Mouse (Mus musculus): ENCODE measurements at regions not wholly inside any gene's neighbourhood (a gene's known extent, or its start where the extent isn't known, plus 50 kb on each side); places are given as distances from the start of the nearest gene placed in this dataset.

DNA sequence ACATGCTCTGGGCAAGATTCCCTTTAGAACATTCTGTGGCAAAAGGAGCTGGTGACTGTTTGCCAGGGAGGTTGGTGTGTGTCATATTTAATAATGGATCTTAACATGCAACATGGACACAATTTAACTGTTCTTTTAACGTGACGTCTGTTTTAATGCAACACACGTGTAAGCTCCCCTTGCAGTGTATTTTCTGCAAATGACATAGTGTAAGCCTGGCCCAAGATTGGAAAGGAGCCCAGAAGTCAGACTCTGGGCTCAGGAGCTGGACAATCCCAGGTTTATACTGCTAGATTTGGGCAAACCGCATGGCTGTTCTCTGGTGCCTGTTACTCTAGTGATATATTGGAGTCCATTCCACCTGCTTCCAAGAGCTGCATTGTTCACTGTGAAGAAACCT, 106.1 kb upstream of the Frmd6 start:
- no peak for DNase-seq

DNA sequence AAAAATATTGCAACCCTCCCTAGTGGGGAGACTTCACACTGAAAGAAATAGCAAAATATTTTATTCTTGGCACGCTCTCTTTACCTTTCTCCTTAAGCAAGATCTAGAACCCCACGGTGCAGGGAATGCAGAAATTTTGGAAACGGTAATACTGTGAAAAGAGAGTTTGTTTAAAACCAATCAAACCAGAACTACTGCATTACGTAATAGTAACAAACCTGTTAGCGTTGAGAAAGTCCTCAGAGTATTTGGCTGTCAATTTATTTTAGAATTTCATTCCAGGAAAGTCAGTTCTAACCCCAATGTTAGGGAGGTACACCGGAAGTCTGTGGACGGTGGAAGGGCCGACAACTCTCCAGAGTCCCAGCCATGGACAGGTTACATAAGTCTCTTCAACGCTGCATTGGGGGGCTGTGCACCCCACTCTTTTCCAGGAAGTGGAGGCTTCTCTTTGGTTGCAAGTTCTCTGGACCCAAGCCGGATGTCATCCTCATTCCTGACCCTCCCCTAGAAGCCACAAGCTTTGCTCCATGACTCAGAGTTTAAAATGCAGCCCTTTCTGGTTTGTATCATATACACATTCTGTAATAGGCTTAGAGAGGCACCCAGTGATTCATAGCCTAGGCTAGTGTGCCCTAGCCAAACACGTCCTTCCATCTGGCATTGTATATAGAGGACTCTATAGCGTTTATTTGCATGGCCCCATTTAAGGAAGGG, 105.0 kb upstream of the Frmd6 start:
- peak; percentile 17 for DNase-seq

DNA sequence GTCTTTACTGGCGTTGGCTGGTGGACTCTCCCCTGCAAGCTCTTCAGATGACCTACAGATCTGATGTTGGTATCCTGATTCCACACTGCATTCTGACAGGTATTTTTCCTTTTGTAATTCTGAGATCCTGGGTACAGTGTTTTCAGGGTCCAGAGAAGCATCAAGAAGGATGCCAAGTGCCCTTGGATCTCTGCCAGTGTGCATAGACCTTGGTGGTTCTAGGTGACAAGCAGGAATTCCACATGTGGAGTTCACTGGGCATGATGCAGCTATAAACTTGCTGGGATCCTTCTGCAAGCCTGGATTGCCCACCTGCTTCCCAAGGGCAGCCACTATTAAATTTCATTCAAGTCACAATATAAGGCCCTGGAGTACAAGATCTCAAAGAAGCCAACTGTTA, 100.0 kb upstream of the Frmd6 start:
- no peak for DNase-seq

DNA sequence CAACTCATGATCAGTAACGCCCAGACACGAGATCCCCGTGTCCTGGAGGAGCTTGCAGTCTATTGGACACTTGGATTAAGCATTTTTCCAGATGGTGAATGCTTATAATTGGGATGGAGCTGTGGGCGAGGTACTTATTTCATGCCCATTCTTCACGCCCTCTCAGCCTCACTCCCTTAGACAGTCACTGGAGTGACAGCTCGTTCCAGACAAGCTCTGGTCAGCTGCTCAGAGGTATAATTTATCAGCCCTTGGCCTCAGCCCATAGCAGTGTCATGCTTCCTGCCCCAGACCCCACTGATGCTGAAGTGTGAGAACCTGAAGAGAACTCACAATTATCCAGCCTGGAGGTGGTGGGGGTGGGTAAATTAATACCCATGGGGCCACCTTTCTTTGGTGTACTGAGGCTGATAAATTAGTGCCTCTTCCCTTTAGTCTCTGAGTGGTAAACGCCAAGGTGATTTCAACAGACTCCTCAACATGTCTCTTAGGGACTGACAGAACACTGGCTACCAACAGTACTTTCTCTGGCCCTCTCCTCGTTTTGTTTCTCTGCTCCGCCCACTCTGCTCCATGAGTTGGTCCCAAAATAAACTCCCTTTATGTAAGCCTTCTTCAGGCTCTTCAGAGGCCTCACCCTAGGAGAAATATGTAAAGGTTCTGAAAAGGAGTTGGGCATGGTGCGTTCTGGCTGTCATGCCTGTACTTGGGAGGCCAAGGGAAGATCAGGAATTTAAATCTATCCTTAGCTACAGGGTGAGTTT, 97.6 kb upstream of the Frmd6 start:
- no peak for DNase-seq

DNA sequence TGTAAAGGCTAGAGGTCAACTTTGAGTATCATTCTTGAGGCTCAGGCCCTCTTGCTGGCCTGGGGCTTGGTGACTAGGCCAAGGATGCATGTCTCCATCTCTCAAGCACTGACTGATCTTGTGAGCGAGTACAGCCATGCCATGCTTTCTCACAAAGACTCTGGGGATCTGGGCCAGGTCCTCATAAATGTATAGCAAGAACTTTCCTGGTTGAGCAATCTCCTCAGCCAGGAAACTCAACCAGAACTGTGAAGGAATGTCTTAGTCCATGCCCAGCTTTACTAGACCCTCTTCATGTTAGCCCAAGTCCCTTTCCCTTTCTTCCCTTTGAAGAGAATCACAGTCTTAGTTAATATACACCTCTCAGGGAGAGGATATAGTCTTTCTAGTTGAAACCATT, 96.9 kb upstream of the Frmd6 start:
- no peak for DNase-seq

DNA sequence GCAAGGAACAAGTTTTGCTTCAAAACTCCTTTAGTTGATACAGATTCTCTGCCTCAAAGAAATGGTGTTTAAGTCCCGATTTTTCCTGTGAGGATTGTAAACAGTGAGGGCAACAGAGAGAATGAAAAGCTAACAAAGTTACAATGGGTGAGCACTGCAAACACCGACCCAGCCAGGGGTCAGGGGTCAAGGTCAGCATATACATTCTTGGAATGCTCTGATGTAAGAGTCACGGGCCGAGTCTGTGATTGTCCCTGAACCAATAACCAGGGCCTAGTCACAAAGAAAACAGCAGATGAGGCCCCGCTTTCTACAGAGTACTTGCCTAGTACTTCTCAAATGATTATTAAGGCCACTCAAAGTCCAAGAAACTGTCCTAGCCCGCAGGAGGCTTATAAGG, 95.4 kb upstream of the Frmd6 start:
- peak; percentile 22 for DNase-seq

DNA sequence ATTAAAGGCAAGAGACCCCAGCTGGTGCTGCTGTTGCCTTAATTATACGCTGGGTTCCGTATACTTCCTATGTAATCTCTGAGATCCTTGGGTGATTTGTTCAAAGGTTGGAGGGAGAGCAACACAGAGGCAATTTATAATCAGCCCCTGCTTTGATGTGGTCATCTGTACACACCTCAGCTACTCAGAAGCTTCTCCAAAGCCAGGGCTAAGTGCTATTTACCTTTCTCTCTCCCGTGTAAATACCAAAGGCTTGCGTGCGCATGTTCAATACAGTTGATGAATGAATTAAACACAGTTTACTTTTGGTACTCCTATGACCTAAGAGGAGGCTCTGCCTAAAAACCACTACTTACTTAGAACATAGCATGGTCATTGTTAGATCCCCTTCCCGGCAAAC, 93.8 kb upstream of the Frmd6 start:
- DNase-seq: no peak

DNA sequence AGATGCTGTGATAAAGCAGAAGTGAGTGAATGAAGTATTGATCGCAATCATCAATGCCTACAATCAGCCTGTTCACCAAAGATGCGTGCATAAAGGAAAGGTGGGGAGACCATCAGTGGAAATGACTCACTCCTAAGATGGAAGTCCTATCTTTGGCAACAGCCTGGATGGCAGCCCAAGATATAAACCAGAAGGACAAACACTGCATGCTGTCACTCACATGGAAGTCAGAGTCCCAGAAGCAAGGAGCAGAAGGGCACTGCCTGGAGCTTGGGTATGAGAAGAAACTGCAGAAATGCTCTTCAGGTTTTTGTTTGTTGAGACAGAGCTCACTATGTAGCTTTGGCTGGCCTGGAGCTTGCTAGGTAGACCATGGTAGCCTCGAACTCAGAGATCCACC, 92.7 kb upstream of the Frmd6 start:
- no peak for DNase-seq

DNA sequence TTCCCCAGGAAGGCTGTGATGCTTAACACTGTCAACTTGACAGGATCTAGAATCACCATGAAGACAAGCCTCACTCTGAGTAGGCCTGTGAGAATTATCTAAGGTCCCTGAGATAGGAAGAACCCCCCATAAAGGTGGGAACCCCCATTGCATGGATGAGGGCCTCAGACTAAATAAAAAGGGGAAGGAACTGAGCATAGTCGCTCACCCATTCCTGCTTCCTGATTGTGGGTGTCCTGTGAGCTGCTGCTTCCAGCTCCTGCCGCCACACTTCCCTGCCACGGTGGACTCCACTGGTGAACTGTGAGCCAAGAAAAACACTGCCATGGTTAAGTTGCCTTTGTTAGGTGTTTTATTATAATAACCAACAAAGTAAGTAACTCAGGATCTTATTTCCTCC, 86.8 kb upstream of the Frmd6 start:
- no peak for DNase-seq

DNA sequence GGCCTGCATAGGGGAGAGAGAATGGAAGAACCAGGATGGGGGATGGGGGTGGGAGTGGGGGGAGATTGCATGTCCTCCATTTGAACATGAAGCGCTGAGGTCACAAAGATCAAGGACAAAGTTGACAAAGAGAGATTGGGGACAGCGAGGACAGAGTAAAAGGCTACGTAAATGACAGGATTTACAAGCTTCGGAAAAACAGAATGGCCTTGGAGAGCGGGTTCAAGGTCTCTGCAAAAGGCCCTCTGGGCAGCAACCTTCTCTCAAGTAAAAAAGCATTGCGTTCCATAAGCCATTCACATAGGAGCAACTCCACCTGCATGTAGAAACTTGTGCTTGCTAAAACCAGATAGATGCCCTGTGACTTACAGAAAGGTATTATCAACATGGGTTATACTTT, 86.0 kb upstream of the Frmd6 start:
- no peak for DNase-seq

DNA sequence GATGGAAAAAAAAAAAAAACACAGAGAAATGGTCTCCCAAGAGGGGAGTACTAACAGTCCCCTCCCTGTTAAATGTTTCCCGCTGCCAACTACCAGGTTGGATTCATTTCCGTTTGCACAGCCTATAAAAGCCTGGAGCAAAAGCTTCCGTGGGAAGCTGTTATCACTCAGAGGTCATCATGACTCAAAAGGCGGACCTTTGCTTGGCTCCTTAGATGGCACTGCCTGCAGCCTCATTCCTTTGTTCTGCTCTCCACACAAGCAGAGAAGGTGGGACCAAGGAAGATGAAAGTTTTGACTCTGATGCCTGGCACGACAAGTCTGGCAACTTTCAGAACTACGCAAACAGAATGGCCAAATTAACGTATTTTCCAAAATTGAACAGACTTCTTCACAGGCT, 85.5 kb upstream of the Frmd6 start:
- DNase-seq: no peak

DNA sequence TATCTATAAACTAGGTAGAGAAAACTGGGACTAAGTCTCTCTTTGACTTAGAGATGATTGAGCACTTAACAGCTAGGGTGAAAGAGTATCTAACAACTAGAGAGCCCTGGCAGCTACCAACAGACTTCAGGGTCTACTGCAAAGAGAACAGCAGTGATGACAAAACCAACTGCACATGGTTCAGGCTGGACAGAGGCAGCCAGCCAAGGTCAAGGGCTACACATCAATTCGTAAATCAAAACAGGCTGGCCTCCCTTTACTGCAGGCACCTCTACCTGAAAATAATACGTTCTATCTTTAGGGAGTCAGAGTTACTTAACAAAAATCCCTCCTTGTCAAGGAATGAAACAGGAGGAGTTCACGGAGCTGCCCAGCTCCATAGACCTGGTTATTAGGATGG, 82.5 kb upstream of the Frmd6 start:
- no peak for DNase-seq

DNA sequence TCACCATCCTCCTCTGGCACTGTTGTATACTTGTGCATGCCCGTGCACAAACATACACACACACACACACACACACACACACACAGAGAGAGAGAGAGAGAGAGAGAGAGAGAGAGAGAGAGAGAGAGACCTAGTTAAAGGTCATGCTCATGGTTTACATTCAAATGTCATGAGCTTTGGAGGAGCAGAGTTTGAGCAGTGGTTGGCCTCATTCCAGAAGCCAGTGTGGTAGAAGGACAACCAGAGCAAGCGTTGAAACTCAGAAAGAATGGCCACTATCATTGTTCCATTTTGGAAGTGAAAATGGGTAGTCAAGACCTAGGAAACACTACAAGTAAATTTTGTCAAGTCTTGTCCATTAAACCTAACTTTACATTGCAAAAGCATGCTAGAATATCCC, 79.6 kb upstream of the Frmd6 start:
- DNase-seq: no peak

DNA sequence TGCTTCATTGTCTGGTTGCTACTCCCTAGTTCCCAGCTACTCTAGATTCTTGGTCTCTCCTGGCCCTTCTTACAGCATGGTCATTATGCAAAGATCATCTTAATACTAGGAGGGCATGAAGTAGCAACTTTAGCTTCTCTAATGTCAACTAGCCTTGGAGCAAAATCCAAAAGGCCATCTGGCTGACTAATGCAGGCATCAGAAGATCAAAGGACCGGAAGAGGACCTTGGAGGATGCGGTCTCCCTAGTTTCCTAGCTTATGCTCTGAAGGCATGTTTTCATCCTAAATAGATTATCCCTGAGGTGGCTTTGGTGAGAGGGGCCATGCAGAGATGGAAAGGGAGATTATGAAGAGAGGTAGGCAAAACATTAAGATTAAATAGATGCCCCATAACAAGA, 75.7 kb upstream of the Frmd6 start:
- DNase-seq: no peak

DNA sequence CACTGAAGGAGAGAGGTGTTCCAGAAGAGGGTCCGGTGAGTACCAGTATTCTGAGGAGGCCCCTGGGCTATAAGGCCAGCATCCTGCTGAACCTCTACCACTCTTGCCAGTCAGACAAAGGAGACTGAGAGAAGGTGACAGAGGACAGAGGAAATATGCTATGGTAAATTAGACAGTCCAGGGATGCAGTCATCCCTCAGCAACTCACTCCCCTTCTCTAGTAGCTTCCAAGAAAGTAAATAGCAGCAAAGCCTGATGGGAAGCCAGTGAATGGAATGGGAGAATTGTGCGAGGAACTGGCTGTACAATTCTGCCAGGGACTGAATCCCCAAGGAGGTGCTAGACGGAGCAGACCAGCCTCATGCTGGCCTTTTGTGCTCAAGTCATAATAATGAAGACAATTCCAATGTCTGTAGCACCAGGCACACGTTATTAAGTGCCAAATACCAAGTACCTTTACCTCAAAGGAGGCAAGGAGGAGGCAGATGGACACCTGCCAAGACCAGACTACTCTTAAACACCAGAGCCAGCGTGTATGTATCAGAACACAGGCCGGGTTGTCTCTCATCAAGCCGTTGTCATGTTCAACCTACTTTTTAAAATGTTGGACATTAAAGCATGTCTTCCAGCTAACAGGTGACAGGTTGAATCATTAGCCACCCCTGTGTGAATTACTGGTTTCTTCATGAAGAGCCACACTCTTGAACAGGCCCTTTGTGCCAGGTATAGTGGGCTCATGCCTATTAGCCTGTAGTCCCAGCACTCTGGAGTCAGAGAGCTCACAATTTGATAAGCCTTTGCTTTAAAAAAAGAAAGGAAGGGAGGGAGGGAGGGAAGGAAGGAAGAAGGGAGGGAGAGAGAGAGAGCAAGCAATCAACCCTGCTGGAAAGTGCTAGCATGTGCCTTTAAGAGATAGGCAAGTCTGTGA, 74.4 kb upstream of the Frmd6 start:
- DNase-seq: no peak

DNA sequence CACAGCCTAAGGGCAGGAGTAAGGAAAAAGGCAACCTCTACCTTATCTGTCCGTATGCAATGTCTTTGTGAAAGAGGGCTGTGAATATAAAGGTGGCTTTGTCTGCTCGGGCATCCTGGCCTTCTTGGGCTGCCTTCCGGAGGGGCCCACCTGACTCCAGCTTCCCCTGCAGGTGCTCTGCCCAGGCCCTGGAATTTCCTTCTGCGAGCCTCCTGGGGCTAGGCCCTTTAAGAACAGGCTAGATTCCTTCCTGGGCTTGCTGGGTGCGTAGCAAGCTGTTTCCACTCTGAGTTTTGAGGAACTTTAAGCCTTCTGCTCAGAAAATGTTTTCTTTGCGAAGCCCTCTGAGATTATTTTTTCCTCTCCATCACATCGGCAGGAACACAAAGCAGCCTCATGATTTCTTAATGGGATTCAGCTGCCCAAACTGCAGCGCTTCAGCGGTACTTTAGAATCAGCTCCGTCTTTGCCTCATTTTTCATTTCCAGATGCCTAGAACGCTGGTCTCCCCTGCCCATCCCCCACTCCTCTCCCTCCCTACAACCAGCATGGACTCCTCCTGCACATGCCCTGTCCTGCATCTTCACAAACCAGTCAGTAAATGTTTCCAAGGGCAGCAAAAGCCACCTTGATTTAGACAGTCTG, 72.9 kb upstream of the Frmd6 start:
- peak; percentile 30 for DNase-seq

DNA sequence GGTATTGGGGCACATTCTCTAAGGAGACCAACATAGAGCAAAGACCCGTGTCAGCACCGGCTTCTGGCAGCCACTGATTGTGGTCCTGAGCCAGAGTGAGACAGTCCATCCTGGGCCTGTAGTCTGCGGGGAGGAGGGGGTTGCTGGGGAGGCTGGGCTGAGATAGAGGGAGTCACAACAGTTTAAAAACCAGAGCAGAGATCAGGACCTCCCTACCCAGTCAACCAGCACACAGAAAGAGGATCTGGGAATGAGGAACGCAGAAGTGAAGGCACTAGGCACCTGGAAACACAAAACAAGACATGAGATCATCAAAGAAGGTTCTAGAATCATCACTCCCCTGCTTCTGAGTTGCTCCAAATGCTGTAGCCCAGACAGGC, 72.4 kb upstream of the Frmd6 start:
- DNase-seq: no peak

DNA sequence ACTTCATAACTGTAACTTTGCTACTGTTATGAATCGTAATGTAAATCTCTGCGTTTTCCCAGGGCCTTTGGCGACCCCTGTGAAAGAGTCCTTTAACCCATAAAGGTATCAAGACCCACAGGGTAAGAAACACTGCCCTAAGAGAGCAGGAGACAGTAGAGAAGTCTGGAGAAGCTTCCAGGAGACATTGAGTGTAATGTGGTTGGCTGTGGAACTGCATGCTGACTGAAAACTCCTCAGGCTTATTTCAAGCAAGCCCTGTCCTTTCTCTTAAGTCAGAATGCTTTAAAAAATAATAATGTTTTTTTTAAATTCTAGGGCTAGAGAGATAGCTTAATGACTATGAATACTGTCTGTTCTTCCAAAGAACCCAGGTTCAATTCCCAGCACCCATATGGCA, 71.9 kb upstream of the Frmd6 start:
- DNase-seq: no peak

DNA sequence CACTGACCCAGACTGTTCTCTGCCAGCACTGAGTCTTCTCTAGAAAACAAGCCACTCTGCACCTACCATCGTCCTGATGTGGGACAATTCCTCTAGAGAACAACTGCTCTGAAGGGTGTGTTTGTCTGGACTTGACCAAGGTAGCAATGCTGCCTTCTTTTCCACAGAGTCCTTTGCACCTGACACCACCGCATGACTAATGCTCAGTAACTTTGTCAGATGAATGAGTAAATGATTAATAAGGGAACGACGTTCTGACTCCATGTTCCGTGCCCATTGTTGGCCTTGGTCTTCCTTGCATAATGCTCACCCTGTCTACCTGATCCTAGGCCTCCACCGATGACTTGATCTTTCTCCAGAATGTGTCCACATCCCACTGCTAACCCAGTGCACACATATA, 67.2 kb upstream of the Frmd6 start:
- DNase-seq: no peak

DNA sequence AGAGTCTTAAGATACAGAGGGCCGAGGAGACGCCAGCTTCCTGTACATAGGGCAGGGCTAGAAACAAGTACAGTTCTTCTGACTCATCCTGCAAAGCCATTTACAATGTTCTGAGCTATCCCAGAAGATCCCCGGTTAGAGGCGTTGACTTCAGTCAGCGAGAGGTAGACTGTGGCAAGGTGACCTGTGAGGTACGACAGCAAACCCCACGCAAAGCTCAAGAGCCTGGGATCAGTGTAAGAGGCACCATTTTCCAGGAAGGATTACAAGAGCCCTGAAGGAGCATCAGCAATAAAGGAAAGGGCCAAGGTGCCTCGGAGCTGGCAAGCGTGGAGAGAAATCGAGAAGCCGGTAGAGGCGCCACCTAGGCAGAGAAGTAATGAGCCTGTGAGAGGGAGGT, 61.8 kb upstream of the Frmd6 start:
- DNase-seq: no peak

DNA sequence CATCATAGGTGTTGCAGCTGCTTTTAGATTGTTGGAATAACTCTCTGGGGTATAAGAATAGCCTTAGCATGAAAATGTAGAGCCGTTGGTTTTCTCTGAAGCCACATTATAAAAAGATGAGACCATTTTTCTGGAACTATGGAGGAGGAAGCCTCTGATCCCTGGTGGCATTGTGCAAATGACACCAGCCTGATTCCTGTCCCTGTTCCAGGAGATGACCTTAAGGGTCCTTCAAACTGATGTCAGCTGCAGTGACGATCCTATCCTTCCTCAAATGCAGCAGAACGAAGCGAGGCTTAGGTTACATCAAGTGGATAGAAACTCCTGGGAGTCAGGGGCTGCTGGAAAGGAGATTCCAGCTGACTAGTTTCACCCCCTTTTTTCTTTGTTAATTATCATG, 59.0 kb upstream of the Frmd6 start:
- DNase-seq: no peak

DNA sequence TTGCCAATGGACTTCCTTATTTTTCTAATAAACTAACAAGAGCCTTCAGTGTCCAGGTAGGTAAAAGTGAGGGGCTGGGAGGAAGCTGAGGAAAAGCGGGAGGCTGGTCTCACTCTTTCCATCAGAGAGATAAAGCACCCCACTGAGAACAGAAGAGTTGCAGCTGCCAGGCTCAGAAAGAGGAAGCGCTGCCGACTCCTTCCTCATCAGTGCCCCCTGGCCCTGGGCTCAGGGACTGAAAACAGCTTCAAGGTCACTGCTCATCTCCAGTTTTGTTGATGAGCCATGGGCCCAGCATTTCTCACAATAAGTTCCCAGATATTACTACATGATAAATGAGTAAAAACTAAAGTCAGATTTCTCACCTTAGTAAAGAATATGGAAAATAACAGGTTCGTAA, 57.4 kb upstream of the Frmd6 start:
- no peak for DNase-seq

DNA sequence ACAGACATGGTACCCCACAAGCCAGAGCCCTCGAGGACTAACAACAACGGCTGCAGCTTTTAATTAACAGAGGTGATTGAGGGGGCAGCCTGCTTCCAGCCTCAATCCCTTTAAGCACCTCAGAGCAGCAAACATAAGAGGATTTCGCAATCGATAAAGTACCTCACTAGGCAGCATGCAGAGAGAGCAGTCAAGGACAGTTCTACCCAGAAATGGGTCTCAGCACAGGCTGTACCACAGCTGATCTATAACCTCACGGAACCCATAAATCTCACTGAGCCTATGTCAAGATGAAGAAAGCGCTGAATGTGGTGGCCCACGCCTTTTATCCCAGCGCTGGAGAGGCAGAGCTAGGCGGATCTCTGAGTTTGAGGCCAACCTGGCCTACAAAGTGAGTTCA, 56.6 kb upstream of the Frmd6 start:
- DNase-seq: no peak

All from kidney, postnatal 14 days (tissue).